Mouse (Mus musculus) midbrain, embryonic 16.5 days (tissue): Measurements from ENCODE around the gene Fcamr. TPM values are rescaled to one million over a fixed set of nuclear protein-coding genes. Genes with fewer than 3 reads are reported as not detected.

ENCODE experiments used
- ATAC-seq: fragments of 200-750 bp; cut with Nextera tagmentation; 2 replicates; pipeline ENCODE4 v1.8.0; 2017; ENCODE audit warnings: moderate TSS enrichment
- H3K27ac ChIP-seq: fragments of 300-500 bp; sonication (generic); 2 replicates; pipeline ENCODE4 v1.5.1; 2014; ENCODE audit warnings: mild to moderate bottlenecking, low read length, mixed read lengths
- H3K27me3 ChIP-seq: fragments of 300-500 bp; sonication (generic); 2 replicates; pipeline ENCODE4 v1.6.1; 2014; ENCODE audit warnings: low read depth, low read length, mixed read lengths; ENCODE audit not compliant: control insufficient read depth, insufficient read depth
- H3K36me3 ChIP-seq: fragments of 300-500 bp; sonication (generic); 2 replicates; pipeline ENCODE4 v1.6.1; 2014; ENCODE audit warnings: mild to moderate bottlenecking, low read length, moderate library complexity, mixed read lengths; ENCODE audit not compliant: control insufficient read depth, insufficient read depth
- H3K4me1 ChIP-seq: fragments of 300-500 bp; sonication (generic); 2 replicates; pipeline ENCODE4 v1.6.1; 2014; ENCODE audit warnings: mild to moderate bottlenecking, low read length, mixed read lengths; ENCODE audit not compliant: control insufficient read depth, insufficient read depth
- H3K4me2 ChIP-seq: fragments of 300-500 bp; sonication (generic); 2 replicates; pipeline ENCODE4 v1.6.1; 2014; ENCODE audit warnings: mild to moderate bottlenecking, low read length, mixed read lengths
- H3K4me3 ChIP-seq: fragments of 300-500 bp; sonication (generic); 2 replicates; pipeline ENCODE4 v1.5.1; 2014; ENCODE audit warnings: low read depth, mild to moderate bottlenecking, low read length, moderate library complexity, mixed read lengths
- H3K9ac ChIP-seq: fragments of 300-500 bp; sonication (generic); 2 replicates; pipeline ENCODE4 v1.6.1; 2014; ENCODE audit warnings: low read depth, low read length, mixed read lengths
- H3K9me3 ChIP-seq: fragments of 300-500 bp; sonication (generic); replicated peaks from 2 replicates; pipeline ENCODE4 v1.6.1; 2014; ENCODE audit warnings: mild to moderate bottlenecking, low read length, mixed read lengths; ENCODE audit not compliant: control insufficient read depth, poor library complexity, severe bottlenecking
- WGBS: fragments of 180-500 bp; shearing (Covaris S2); extraction: QIAGEN DNeasy Blood & Tissue Kit; methylation state at CpG from one replicate; pipeline ENCODE4 v1.1.7; 2014; 5-methylcytosine and 5-hydroxymethylcytosine counted together
- polyA plus RNA-seq: library from polyadenylated mRNA; unstranded; fragments of >200 nt; fragmentation: Nextera tagmentation; extraction: Ambion mirVana; gene quantifications from 2 replicates; pipeline ENCODE4 v1.2.1, GENCODE M21; 2015

The Fcamr gene
- polyA plus RNA-seq: not detected in 2 replicates

GRCm38 (mm10) chr1:130800602-130801001 lies at the start of gene Fcamr:
Gene Fcamr (plus strand): TSS chr1:130800902.
- H3K4me1 ChIP-seq: 0 out of 2 replicates have a peak, but pooled peaks cover 3% of the 10 kb centered on the region
- H3K27ac ChIP-seq: no peak within 1 kb of the TSS
- H3K4me2 ChIP-seq: no peak within 1 kb of the TSS
- H3K36me3 ChIP-seq: no peaks in the 10 kb centered on the region
- 88% methylated on average over 8 of the region's 8 CpGs for WGBS
- H3K9me3 ChIP-seq: no peaks in the 10 kb centered on the region
- no peak within 1 kb of the TSS for H3K9ac ChIP-seq
- no peak within 1 kb of the TSS for H3K4me3 ChIP-seq
- no peaks in the 10 kb centered on the region for H3K27me3 ChIP-seq
- ATAC-seq: no peak

- ATAC-seq: no peak
- Histone ChIP-seq H3K4me2 (no peak overlapping the region), H3K36me3 (no peaks in the 10 kb centered on the region), H3K27me3 (no peaks in the 10 kb centered on the region), H3K27ac (no peak overlapping the region), H3K9ac (no peak overlapping the region), H3K4me3 (no peak overlapping the region), H3K9me3 (no peaks in the 10 kb centered on the region), H3K4me1 (no peaks in the 10 kb centered on the region)
- 87% methylated on average over 9 of the region's 9 CpGs for WGBS
Observed at GRCm38 (mm10) chr1:130759689-130760088, 41.0 kb upstream of the Fcamr start.

- H3K4me3 ChIP-seq: no peak overlapping the region
- H3K9me3 ChIP-seq: no peaks in the 10 kb centered on the region
- no peak for ATAC-seq
- H3K36me3 ChIP-seq: no peaks in the 10 kb centered on the region
- H3K9ac ChIP-seq: no peak overlapping the region
- no peaks in the 10 kb centered on the region for H3K27me3 ChIP-seq
- H3K27ac ChIP-seq: no peak overlapping the region
- no peaks in the 10 kb centered on the region for H3K4me1 ChIP-seq
- no peak overlapping the region for H3K4me2 ChIP-seq
- WGBS: 72% methylated on average over 1 of the region's 1 CpGs
Observed at GRCm38 (mm10) chr1:130761597-130761996, 39.1 kb upstream of the Fcamr start.

- no peaks in the 10 kb centered on the region for H3K4me1 ChIP-seq
- no peaks in the 10 kb centered on the region for H3K36me3 ChIP-seq
- H3K27ac ChIP-seq: no peak overlapping the region
- H3K4me2 ChIP-seq: no peak overlapping the region
- no peaks in the 10 kb centered on the region for H3K27me3 ChIP-seq
- 85% methylated on average over 3 of the region's 3 CpGs for WGBS
- no peaks in the 10 kb centered on the region for H3K9me3 ChIP-seq
- no peak for ATAC-seq
- no peak overlapping the region for H3K4me3 ChIP-seq
- H3K9ac ChIP-seq: no peak overlapping the region
Observed at GRCm38 (mm10) chr1:130762045-130762760, 38.5 kb upstream of the Fcamr start.

GRCm38 (mm10) chr1:130764027-130764461 lies 36.7 kb upstream of the Fcamr start:
- no peak for ATAC-seq

DNA sequence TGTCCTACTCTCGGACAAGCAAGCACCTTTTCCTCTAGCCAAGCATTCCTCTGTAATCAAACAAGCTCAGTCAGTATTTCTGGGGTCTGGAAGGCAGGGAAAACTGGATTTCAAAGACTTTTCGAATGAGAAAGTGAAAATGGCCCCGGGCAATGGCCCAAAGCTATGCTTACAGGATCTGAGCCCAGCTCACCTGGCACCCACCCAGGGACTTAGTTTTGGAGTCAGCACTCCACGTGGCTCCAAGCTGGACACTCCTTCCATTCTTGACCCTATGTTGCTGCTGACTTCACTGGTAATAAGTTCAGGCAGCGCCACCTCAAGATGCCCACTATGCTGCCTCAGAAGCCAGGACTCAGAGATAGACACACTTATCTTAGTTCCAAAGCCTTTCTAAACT lies 33.6 kb upstream of the Fcamr start:
- 81% methylated on average over 5 of the region's 5 CpGs for WGBS
- Histone ChIP-seq H3K27me3 (no peaks in the 10 kb centered on the region), H3K4me3 (no peak overlapping the region), H3K9me3 (no peaks in the 10 kb centered on the region), H3K4me2 (no peak overlapping the region), H3K4me1 (no peaks in the 10 kb centered on the region), H3K27ac (no peak overlapping the region), H3K9ac (no peak overlapping the region), H3K36me3 (no peaks in the 10 kb centered on the region)
- ATAC-seq: no peak

More at GRCm38 (mm10) chr1:130764027-130764461, 36.7 kb upstream of the Fcamr start:
- H3K4me3 ChIP-seq: no peak overlapping the region
- no peak overlapping the region for H3K4me2 ChIP-seq
- no peaks in the 10 kb centered on the region for H3K27me3 ChIP-seq
- H3K4me1 ChIP-seq: no peaks in the 10 kb centered on the region
- H3K9me3 ChIP-seq: no peaks in the 10 kb centered on the region
- H3K27ac ChIP-seq: no peak overlapping the region
- H3K36me3 ChIP-seq: no peaks in the 10 kb centered on the region
- 87% methylated on average over 12 of the region's 12 CpGs for WGBS
- H3K9ac ChIP-seq: no peak overlapping the region

DNA sequence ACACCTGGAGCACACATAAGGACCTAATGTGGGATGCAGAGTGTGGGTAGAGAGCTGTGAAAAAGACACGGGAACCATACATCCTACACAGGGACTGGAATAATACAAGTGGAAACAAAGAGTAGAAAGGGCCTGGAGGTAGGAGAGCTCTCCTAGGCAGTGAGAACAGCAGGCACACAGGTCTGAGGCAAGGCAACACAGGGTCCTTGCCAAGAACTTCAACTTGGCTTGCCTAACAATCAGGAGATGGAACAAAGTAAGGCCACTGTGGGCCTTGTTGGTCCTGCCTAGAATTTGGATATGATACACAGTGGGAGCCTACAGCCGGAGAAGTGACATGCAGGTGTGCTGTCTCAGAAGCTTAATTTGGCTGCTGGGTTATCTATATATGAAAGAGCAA lies 30.8 kb upstream of the Fcamr start:
- no peaks in the 10 kb centered on the region for H3K4me1 ChIP-seq
- no peak overlapping the region for H3K9ac ChIP-seq
- no peaks in the 10 kb centered on the region for H3K36me3 ChIP-seq
- no peak overlapping the region for H3K4me2 ChIP-seq
- no peak overlapping the region for H3K27ac ChIP-seq
- no peak overlapping the region for H3K4me3 ChIP-seq
- 89% methylated on average over 2 of the region's 2 CpGs for WGBS
- H3K27me3 ChIP-seq: no peaks in the 10 kb centered on the region
- H3K9me3 ChIP-seq: no peaks in the 10 kb centered on the region
- no peak for ATAC-seq

DNA sequence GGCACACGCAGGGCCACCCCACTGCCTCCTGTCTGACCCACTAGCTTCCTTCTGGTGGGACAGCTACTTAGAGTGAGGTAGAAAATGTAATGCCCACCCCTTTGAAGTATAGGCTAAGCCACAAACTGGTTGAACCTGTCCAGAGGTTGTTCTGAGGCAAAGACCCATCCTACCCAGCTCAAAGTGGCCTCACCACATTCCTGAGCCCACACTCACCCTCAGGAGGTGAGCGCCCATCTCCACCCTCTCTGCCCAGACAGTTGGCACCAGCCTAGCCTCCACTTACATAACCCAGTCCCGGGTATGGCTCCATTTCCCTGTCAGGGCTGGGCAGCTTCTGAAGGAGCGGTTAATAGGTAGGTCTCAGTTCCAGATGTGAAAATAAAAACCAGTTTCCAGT lies 30.2 kb upstream of the Fcamr start:
- no peak for ATAC-seq
- Histone ChIP-seq H3K27ac (no peak overlapping the region), H3K4me3 (no peak overlapping the region), H3K9ac (no peak overlapping the region), H3K36me3 (no peaks in the 10 kb centered on the region), H3K4me1 (no peaks in the 10 kb centered on the region), H3K9me3 (no peaks in the 10 kb centered on the region), H3K27me3 (no peaks in the 10 kb centered on the region), H3K4me2 (no peak overlapping the region)
- 93% methylated on average over 4 of the region's 4 CpGs for WGBS

- WGBS: 77% methylated on average over 3 of the region's 3 CpGs
- no peak overlapping the region for H3K9ac ChIP-seq
- no peak overlapping the region for H3K4me2 ChIP-seq
- no peaks in the 10 kb centered on the region for H3K36me3 ChIP-seq
- no peaks in the 10 kb centered on the region for H3K27me3 ChIP-seq
- H3K27ac ChIP-seq: no peak overlapping the region
- H3K4me3 ChIP-seq: no peak overlapping the region
- H3K9me3 ChIP-seq: no peaks in the 10 kb centered on the region
- no peak for ATAC-seq
- H3K4me1 ChIP-seq: no peaks in the 10 kb centered on the region
Observed at GRCm38 (mm10) chr1:130770981-130771494, 29.7 kb upstream of the Fcamr start.
